Mouse (Mus musculus) kidney, adult 2 months (tissue): ENCODE results near the gene Adgrd1.

Experiments
- CTCF ChIP-seq: fragments of 200-500 bp; conservative IDR thresholded peaks from 2 replicates; pipeline ENCODE4 v1.5.1; 2011; ENCODE audit warnings: low read depth, mild to moderate bottlenecking, control low read depth, low read length, moderate library complexity, mixed read lengths; ENCODE audit not compliant: insufficient read depth, insufficient read length
- POLR2A ChIP-seq: fragments of 200-500 bp; IDR thresholded peaks from one replicate; pipeline ENCODE4 v1.6.1; 2011; ENCODE audit warnings: low read depth, low read length, control low read depth

DNA sequence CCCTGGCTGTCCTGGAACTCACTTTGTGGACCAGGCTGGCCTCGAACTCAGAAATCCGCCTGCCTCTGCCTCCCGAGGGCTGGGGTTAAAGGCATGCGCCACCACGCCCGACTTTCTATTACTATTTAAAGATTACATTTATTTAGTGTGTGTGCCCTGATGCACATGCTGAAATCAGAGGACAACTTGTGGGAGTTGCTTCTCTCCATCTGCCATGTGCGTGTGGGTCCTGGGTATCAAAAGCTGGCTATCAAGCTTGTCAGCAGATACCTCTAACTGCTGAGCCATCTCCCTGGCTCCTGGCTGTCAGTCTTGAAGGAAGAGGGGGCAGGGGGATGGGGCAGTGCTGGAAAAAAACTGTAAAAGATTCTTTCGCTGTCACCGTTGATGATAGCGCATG, 11.4 kb upstream of the Adgrd1 start:
- TF ChIP-seq POLR2A: no peak
- no peak for TF ChIP-seq CTCF
